Mouse (Mus musculus): ENCODE data around the gene Epb41l5. TPM values are rescaled to one million over a fixed set of nuclear protein-coding genes. Genes with fewer than 3 reads are reported as not detected.

Gene Epb41l5
- polyA plus RNA-seq, 1 experiment from 2014 or later, result 26.2 TPM

GRCm38 (mm10) chr1:119565531-119565930 is 83.3 kb downstream of the Epb41l5 start:
- Histone ChIP-seq H3K4me2 (no peak overlapping the region), H3K36me3 (ENCODE audit: control insufficient read depth, insufficient read depth, low read length) (0 out of 2 replicates have a peak, but pooled peaks cover 2% of the 10 kb centered on the region), H3K4me3 (ENCODE audit: low read depth, low read length) (no peak overlapping the region), H3K27me3 (replicated peaks; ENCODE audit: control insufficient read depth, insufficient read depth, low read length) (no peaks in the 10 kb centered on the region), H3K9me3 (ENCODE audit: control insufficient read depth, low read length) (no peaks in the 10 kb centered on the region), H3K4me1 (replicated peaks; ENCODE audit: control insufficient read depth, insufficient read depth, low read length) (no peaks in the 10 kb centered on the region), H3K27ac (ENCODE audit: low read depth, low read length) (no peak overlapping the region), H3K9ac (ENCODE audit: low read depth, low read length) (no peak overlapping the region)
- WGBS, result 75% methylated on average over 4 of the region's 4 CpGs
- no peak for DNase-seq (ENCODE audit: low spot score)
- 0 out of 2 replicates have a peak, but pooled peaks have one; percentile 12 for ATAC-seq (replicated peaks; ENCODE audit: low FRiP score)

GRCm38 (mm10) chr1:119557641-119558395 is 91.0 kb downstream of the Epb41l5 start:
- Histone ChIP-seq H3K4me3 (ENCODE audit: low read depth, low read length) (no peak overlapping the region), H3K9me3 (ENCODE audit: control insufficient read depth, low read length) (no peaks in the 10 kb centered on the region), H3K4me1 (replicated peaks; ENCODE audit: control insufficient read depth, insufficient read depth, low read length) (no peaks in the 10 kb centered on the region), H3K36me3 (ENCODE audit: control insufficient read depth, insufficient read depth, low read length) (0 out of 2 replicates have a peak, but pooled peaks cover 2% of the 10 kb centered on the region), H3K27me3 (replicated peaks; ENCODE audit: control insufficient read depth, insufficient read depth, low read length) (no peaks in the 10 kb centered on the region), H3K27ac (ENCODE audit: low read depth, low read length) (no peak overlapping the region), H3K4me2 (no peak overlapping the region), H3K9ac (ENCODE audit: low read depth, low read length) (no peak overlapping the region)
- 85% methylated on average over 4 of the region's 4 CpGs for WGBS
- no peak for ATAC-seq (replicated peaks; ENCODE audit: low FRiP score)
- DNase-seq (ENCODE audit: low spot score), result no peak

- WGBS, result 78% methylated on average over 5 of the region's 5 CpGs
- H3K9ac ChIP-seq (ENCODE audit: low read depth, low read length), result no peak overlapping the region
- H3K4me2 ChIP-seq, result no peak overlapping the region
- H3K9me3 ChIP-seq (ENCODE audit: control insufficient read depth, low read length), result no peaks in the 10 kb centered on the region
- no peaks in the 10 kb centered on the region for H3K36me3 ChIP-seq (ENCODE audit: control insufficient read depth, insufficient read depth, low read length)
- no peak for DNase-seq (ENCODE audit: low spot score)
- no peak overlapping the region for H3K27ac ChIP-seq (ENCODE audit: low read depth, low read length)
- no peak overlapping the region for H3K4me3 ChIP-seq (ENCODE audit: low read depth, low read length)
- H3K4me1 ChIP-seq (replicated peaks; ENCODE audit: control insufficient read depth, insufficient read depth, low read length), result no peaks in the 10 kb centered on the region
- no peaks in the 10 kb centered on the region for H3K27me3 ChIP-seq (replicated peaks; ENCODE audit: control insufficient read depth, insufficient read depth, low read length)
- no peak for ATAC-seq (replicated peaks; ENCODE audit: low FRiP score)
Measured at GRCm38 (mm10) chr1:119555651-119556050, 93.1 kb downstream of the Epb41l5 start.

DNA sequence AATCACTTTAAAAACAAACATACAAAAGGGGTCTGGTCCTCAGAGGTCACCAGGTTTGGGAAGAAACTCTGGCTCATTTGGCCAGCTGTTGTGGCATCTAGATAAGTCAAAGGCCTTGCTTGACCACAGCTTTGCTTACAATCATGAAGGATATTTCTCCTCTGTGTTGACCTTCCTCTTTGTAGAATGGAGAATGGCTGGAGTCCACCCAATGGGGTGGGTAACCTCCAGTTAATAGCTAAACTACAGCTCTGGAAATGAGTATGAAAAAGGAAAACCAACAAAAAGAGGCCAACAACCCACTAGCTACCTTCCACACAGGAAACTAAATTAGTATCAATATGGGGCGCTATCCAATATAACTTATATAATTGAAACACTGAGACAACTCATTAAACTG is 97.1 kb downstream of the Epb41l5 start:
- ATAC-seq (replicated peaks; ENCODE audit: low FRiP score), result no peak
- Histone ChIP-seq H3K27me3 (replicated peaks; ENCODE audit: control insufficient read depth, insufficient read depth, low read length) (no peaks in the 10 kb centered on the region), H3K27ac (ENCODE audit: low read depth, low read length) (no peak overlapping the region), H3K9ac (ENCODE audit: low read depth, low read length) (no peak overlapping the region), H3K9me3 (ENCODE audit: control insufficient read depth, low read length) (no peaks in the 10 kb centered on the region), H3K36me3 (ENCODE audit: control insufficient read depth, insufficient read depth, low read length) (no peaks in the 10 kb centered on the region), H3K4me3 (ENCODE audit: low read depth, low read length) (no peak overlapping the region), H3K4me1 (replicated peaks; ENCODE audit: control insufficient read depth, insufficient read depth, low read length) (no peaks in the 10 kb centered on the region), H3K4me2 (no peak overlapping the region)
- no peak for DNase-seq (ENCODE audit: low spot score)
- 89% methylated on average over 1 of the region's 1 CpGs for WGBS

- WGBS, result 89% methylated on average over 2 of the region's 2 CpGs
- Histone ChIP-seq H3K36me3 (ENCODE audit: control insufficient read depth, insufficient read depth, low read length) (no peaks in the 10 kb centered on the region), H3K27me3 (replicated peaks; ENCODE audit: control insufficient read depth, insufficient read depth, low read length) (no peaks in the 10 kb centered on the region), H3K4me2 (no peak overlapping the region), H3K9ac (ENCODE audit: low read depth, low read length) (no peak overlapping the region), H3K4me1 (replicated peaks; ENCODE audit: control insufficient read depth, insufficient read depth, low read length) (0 out of 2 replicates have a peak, but pooled peaks cover 2% of the 10 kb centered on the region), H3K27ac (ENCODE audit: low read depth, low read length) (no peak overlapping the region), H3K9me3 (ENCODE audit: control insufficient read depth, low read length) (no peaks in the 10 kb centered on the region), H3K4me3 (ENCODE audit: low read depth, low read length) (no peak overlapping the region)
- DNase-seq (ENCODE audit: low spot score) (no peak), ATAC-seq (replicated peaks; ENCODE audit: low FRiP score) (no peak)
Measured at GRCm38 (mm10) chr1:119550064-119550463, 98.7 kb downstream of the Epb41l5 start.

GRCm38 (mm10) chr1:119549327-119549689 is 99.5 kb downstream of the Epb41l5 start:
- no peaks in the 10 kb centered on the region for H3K36me3 ChIP-seq (ENCODE audit: control insufficient read depth, insufficient read depth, low read length)
- H3K4me3 ChIP-seq (ENCODE audit: low read depth, low read length), result no peak overlapping the region
- H3K4me2 ChIP-seq, result no peak overlapping the region
- DNase-seq (ENCODE audit: low spot score) (no peak), ATAC-seq (replicated peaks; ENCODE audit: low FRiP score) (no peak)
- WGBS, result 73% methylated on average over 7 of the region's 7 CpGs
- H3K9ac ChIP-seq (ENCODE audit: low read depth, low read length), result no peak overlapping the region
- H3K9me3 ChIP-seq (ENCODE audit: control insufficient read depth, low read length), result no peaks in the 10 kb centered on the region
- no peak overlapping the region for H3K27ac ChIP-seq (ENCODE audit: low read depth, low read length)
- H3K4me1 ChIP-seq (replicated peaks; ENCODE audit: control insufficient read depth, insufficient read depth, low read length), result peaks cover 8% of the 10 kb centered on the region
- H3K27me3 ChIP-seq (replicated peaks; ENCODE audit: control insufficient read depth, insufficient read depth, low read length), result no peaks in the 10 kb centered on the region

GRCm38 (mm10) chr1:119548668-119549326 is 100.0 kb downstream of the Epb41l5 start:
- H3K9me3 ChIP-seq (ENCODE audit: control insufficient read depth, low read length), result no peaks in the 10 kb centered on the region
- H3K36me3 ChIP-seq (ENCODE audit: control insufficient read depth, insufficient read depth, low read length), result no peaks in the 10 kb centered on the region
- no peaks in the 10 kb centered on the region for H3K27me3 ChIP-seq (replicated peaks; ENCODE audit: control insufficient read depth, insufficient read depth, low read length)
- H3K4me1 ChIP-seq (replicated peaks; ENCODE audit: control insufficient read depth, insufficient read depth, low read length), result peaks cover 8% of the 10 kb centered on the region
- H3K27ac ChIP-seq (ENCODE audit: low read depth, low read length), result no peak overlapping the region
- DNase-seq (ENCODE audit: low spot score) (no peak), ATAC-seq (replicated peaks; ENCODE audit: low FRiP score) (no peak)
- no peak overlapping the region for H3K4me2 ChIP-seq
- 66% methylated on average over 7 of the region's 7 CpGs for WGBS
- H3K4me3 ChIP-seq (ENCODE audit: low read depth, low read length), result no peak overlapping the region
- H3K9ac ChIP-seq (ENCODE audit: low read depth, low read length), result no peak overlapping the region

- Histone ChIP-seq H3K9me3 (ENCODE audit: control insufficient read depth, low read length) (no peaks in the 10 kb centered on the region), H3K9ac (ENCODE audit: low read depth, low read length) (no peak overlapping the region), H3K4me3 (ENCODE audit: low read depth, low read length) (no peak overlapping the region), H3K27me3 (replicated peaks; ENCODE audit: control insufficient read depth, insufficient read depth, low read length) (no peaks in the 10 kb centered on the region), H3K27ac (ENCODE audit: low read depth, low read length) (no peak overlapping the region), H3K36me3 (ENCODE audit: control insufficient read depth, insufficient read depth, low read length) (no peaks in the 10 kb centered on the region), H3K4me1 (replicated peaks; ENCODE audit: control insufficient read depth, insufficient read depth, low read length) (peaks cover 8% of the 10 kb centered on the region), H3K4me2 (no peak overlapping the region)
- ATAC-seq (replicated peaks; ENCODE audit: low FRiP score) (no peak), DNase-seq (ENCODE audit: low spot score) (no peak)
- 79% methylated on average over 3 of the region's 3 CpGs for WGBS
Measured at GRCm38 (mm10) chr1:119546490-119546889, 102.3 kb downstream of the Epb41l5 start.

DNA sequence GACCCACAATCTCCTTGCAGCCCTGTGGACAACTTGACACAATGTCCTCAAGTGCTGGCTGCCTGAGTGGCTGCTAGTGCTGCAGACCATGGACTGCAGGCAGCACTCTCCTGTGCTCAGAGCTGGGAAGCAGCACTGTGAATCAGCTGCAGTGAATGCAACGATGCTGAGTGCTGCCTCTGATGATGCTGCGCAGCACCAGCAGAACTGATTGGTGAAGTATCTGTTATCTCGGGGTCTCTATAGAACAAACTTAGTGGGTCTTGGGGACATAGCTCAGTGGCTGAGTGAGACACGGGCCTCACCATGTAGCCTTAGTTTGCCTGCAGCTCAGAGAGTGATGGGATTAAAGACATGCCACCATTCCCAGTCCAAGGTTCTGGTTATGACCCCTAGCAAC is 103.1 kb downstream of the Epb41l5 start:
- no peak overlapping the region for H3K27ac ChIP-seq (ENCODE audit: low read depth, low read length)
- no peak for ATAC-seq (replicated peaks; ENCODE audit: low FRiP score)
- 84% methylated on average over 4 of the region's 4 CpGs for WGBS
- H3K9ac ChIP-seq (ENCODE audit: low read depth, low read length), result no peak overlapping the region
- no peak for DNase-seq (ENCODE audit: low spot score)
- H3K27me3 ChIP-seq (replicated peaks; ENCODE audit: control insufficient read depth, insufficient read depth, low read length), result no peaks in the 10 kb centered on the region
- H3K4me1 ChIP-seq (replicated peaks; ENCODE audit: control insufficient read depth, insufficient read depth, low read length), result peaks cover 8% of the 10 kb centered on the region
- H3K9me3 ChIP-seq (ENCODE audit: control insufficient read depth, low read length), result no peaks in the 10 kb centered on the region
- no peak overlapping the region for H3K4me2 ChIP-seq
- H3K4me3 ChIP-seq (ENCODE audit: low read depth, low read length), result no peak overlapping the region
- no peaks in the 10 kb centered on the region for H3K36me3 ChIP-seq (ENCODE audit: control insufficient read depth, insufficient read depth, low read length)

All from liver, embryonic 11.5 days (tissue).